Mouse (Mus musculus) right cerebral cortex, postnatal 36 days (tissue): ENCODE results near the gene Gm21962.

Source experiments
- DNase-seq, 2 experiments: peaks; one replicate each; pipeline ENCODE4 v3.0.0; 2022; ENCODE audit warnings: low spot score in 2 of 2, mixed read lengths in 1 of 2

Gene Gm21962

GRCm38 (mm10) chr3:137716573-137717157 is 45.3 kb downstream of the Gm21962 start:
- DNase-seq, result no peak
